Mouse (Mus musculus) olfactory bulb, adult 2 months (tissue): ENCODE data around the gene Cacna1d.

ENCODE experiments used
- CTCF ChIP-seq: fragments of 200-500 bp; IDR thresholded peaks from 2 replicates; pipeline ENCODE4 v1.5.1; 2012; ENCODE audit warnings: low read depth, mild to moderate bottlenecking, low read length, moderate library complexity; ENCODE audit not compliant: insufficient read depth
- POLR2A ChIP-seq: fragments of 200-500 bp; IDR thresholded peaks from 2 replicates; pipeline ENCODE4 v1.6.1; 2012; ENCODE audit warnings: mild to moderate bottlenecking, low read depth, low read length, moderate library complexity; ENCODE audit not compliant: insufficient read depth

GRCm38 (mm10) chr14:30248811-30249210 lies 242.4 kb downstream of the Cacna1d start:
- no peak for TF ChIP-seq CTCF
- TF ChIP-seq POLR2A, result no peak
